Mouse (Mus musculus) limb, embryonic 14.5 days (tissue): ENCODE measurements around the gene E130309D02Rik. TPM values are rescaled to one million over a fixed set of nuclear protein-coding genes. Genes with fewer than 3 reads are reported as not detected.

Source experiments
- ATAC-seq: fragments of 200-750 bp; cut with Nextera tagmentation; 2 replicates; pipeline ENCODE4 v1.8.0; 2017; ENCODE audit warnings: low read depth, moderate number of reproducible peaks, moderate TSS enrichment; ENCODE audit not compliant: low FRiP score
- DNase-seq: peaks from one replicate; pipeline ENCODE4 v3.0.0-alpha.2; 2015; ENCODE audit warnings: low spot score
- H3K27ac ChIP-seq: fragments of 300-500 bp; sonication (generic); replicated peaks from 2 replicates; pipeline ENCODE4 v1.5.1; 2014; ENCODE audit warnings: low read depth, mild to moderate bottlenecking, low read length, moderate library complexity, mixed read lengths
- H3K27me3 ChIP-seq: fragments of 300-500 bp; sonication (generic); 2 replicates; pipeline ENCODE4 v1.6.1; 2014; ENCODE audit warnings: low read length, mixed read lengths; ENCODE audit not compliant: control insufficient read depth, insufficient read depth
- H3K36me3 ChIP-seq: fragments of 300-500 bp; sonication (generic); 2 replicates; pipeline ENCODE4 v1.6.1; 2014; ENCODE audit warnings: mild to moderate bottlenecking, low read length, moderate library complexity, mixed read lengths; ENCODE audit not compliant: control insufficient read depth, insufficient read depth
- H3K4me1 ChIP-seq: fragments of 300-500 bp; sonication (generic); 2 replicates; pipeline ENCODE4 v1.6.1; 2014; ENCODE audit warnings: antibody characterized with exemption, low read length, mixed read lengths; ENCODE audit not compliant: control insufficient read depth, insufficient read depth
- H3K4me2 ChIP-seq: fragments of 300-500 bp; sonication (generic); replicated peaks from 2 replicates; pipeline ENCODE4 v1.6.1; 2014; ENCODE audit warnings: low read depth, mild to moderate bottlenecking, low read length, moderate library complexity; ENCODE audit not compliant: severe bottlenecking
- H3K4me3 ChIP-seq: fragments of 300-500 bp; sonication (generic); replicated peaks from 2 replicates; pipeline ENCODE4 v1.5.1; 2014; ENCODE audit warnings: low read length
- H3K9ac ChIP-seq: fragments of 300-500 bp; sonication (generic); 2 replicates; pipeline ENCODE4 v1.6.1; 2014; ENCODE audit warnings: mild to moderate bottlenecking, low read depth, low read length, moderate library complexity; ENCODE audit not compliant: severe bottlenecking
- H3K9me3 ChIP-seq: fragments of 300-500 bp; sonication (generic); 2 replicates; pipeline ENCODE4 v1.6.1; 2016; ENCODE audit warnings: low read length; ENCODE audit not compliant: control insufficient read depth
- POLR2A ChIP-seq: fragments of 200-500 bp; IDR thresholded peaks from 2 replicates; pipeline ENCODE4 v1.8.0; 2012; ENCODE audit warnings: inconsistent platforms, mild to moderate bottlenecking, moderate library complexity, borderline replicate concordance; ENCODE audit not compliant: insufficient read depth, insufficient read length; ENCODE audit errors: extremely low read depth
- WGBS: fragments of 180-500 bp; shearing (Covaris S2); extraction: QIAGEN DNeasy Blood & Tissue Kit; methylation state at CpG from one replicate; pipeline ENCODE4 v1.1.7; 2014; 5-methylcytosine and 5-hydroxymethylcytosine counted together
- polyA plus RNA-seq, 2 experiments: library from polyadenylated mRNA; depleted of rRNA in 1 of 2; stranded (reverse) in 1 of 2; unstranded in 1 of 2; fragments of >200 nt; fragmentation: Nextera tagmentation in 1 of 2; extraction: Ambion mirVana in 1 of 2; gene quantifications; 2 replicates each; pipeline versions ENCODE4 v1.2.1 to v1.2.3; 2012 to 2014

E130309D02Rik gene
- polyA plus RNA-seq, 2 experiments, result 25.2 to 29.2 TPM

DNA sequence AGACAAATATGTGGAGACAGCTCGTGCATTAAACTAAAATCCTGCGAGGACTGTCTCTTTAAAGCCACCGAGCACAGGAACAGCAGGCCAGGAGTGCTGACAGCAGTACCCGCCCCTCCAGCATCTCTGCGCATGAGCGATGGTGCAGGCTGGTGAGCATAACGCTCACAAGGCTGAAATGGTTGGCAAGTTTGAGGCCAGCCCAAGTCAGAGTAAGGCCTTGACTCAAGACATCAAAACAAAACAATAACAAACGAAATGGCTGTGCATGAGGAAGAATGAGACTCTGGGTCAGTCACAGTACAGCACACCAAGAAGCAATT is 2.1 kb upstream of the E130309D02Rik start:
- TF ChIP-seq POLR2A, result no peak
- no peaks in the 10 kb centered on the region for H3K9me3 ChIP-seq
- peaks cover 64% of the 10 kb centered on the region for H3K36me3 ChIP-seq
- no peak overlapping the region for H3K4me2 ChIP-seq
- H3K27me3 ChIP-seq, result no peaks in the 10 kb centered on the region
- ATAC-seq, result no peak
- peaks cover 10% of the 10 kb centered on the region for H3K4me1 ChIP-seq
- 89% methylated on average over 8 of the region's 8 CpGs for WGBS
- no peak overlapping the region for H3K4me3 ChIP-seq
- no peak overlapping the region for H3K9ac ChIP-seq
- H3K27ac ChIP-seq, result no peak overlapping the region
- DNase-seq, result no peak

DNA sequence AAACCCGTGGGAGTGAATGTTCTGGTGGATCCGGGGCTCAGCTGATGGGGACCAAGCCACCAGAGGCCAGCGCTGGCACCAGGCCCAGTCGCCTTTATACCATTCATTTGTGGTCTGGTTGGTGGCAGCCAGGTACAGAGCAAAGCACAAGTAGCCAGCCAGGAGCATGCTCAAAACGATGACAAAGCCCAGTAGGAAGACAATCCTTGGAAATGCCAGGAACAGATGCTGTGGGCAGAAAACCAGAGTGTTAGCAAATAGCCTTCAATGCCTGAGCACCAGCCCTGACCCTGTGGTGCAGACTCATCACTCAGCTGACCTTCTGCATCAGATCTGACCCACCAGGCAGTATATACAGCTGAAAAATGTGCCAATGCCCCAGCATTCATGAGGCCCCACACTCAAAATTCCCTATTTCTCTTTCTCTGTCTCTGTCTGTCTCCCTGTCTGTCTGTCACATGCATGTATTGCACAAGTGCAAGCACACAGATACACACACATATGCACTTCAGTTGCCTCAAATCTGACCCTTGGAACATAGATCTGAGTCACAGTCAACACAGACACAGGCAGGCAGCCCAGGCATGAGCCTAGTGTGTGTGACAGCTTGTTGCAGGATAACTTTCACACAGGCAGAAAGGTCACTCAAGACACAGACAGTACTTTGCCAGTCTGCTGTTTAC is 1.6 kb upstream of the E130309D02Rik start:
- Histone ChIP-seq H3K4me3 (no peak overlapping the region), H3K4me2 (no peak overlapping the region), H3K9me3 (no peaks in the 10 kb centered on the region), H3K27me3 (no peaks in the 10 kb centered on the region), H3K36me3 (peaks cover 64% of the 10 kb centered on the region), H3K27ac (no peak overlapping the region), H3K9ac (no peak overlapping the region), H3K4me1 (peaks cover 10% of the 10 kb centered on the region)
- DNase-seq (no peak), ATAC-seq (no peak)
- no peak for TF ChIP-seq POLR2A
- WGBS, result 93% methylated on average over 5 of the region's 5 CpGs

DNA sequence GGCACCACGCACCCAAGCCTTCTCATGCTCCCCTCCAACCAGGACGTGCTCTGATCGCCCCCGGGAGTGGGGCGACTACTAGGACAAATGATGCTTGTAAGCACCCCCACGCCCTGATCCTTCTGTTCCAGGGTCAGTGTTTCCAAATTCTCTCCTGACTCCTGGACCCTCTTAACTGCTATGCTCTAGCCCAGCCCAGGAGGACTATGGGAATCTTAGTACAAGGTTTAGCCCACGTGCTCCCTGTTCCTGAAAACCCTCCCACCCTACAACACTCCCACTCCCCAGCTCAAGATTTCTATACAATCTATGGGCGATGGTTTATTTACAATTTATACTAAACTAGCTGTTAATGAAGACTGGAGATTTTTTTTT is 341 bp upstream of the E130309D02Rik start:
- ATAC-seq (peak; percentile 35; the same call in 1 of the 2 replicates), DNase-seq (no peak)
- no peak for TF ChIP-seq POLR2A
- 16% methylated on average over 8 of the region's 8 CpGs for WGBS
- Histone ChIP-seq H3K9ac (peak overlapping the region; percentile 93), H3K4me1 (peaks cover 10% of the 10 kb centered on the region), H3K4me2 (peak overlapping the region; percentile 52), H3K27me3 (no peaks in the 10 kb centered on the region), H3K9me3 (no peaks in the 10 kb centered on the region), H3K36me3 (peaks cover 67% of the 10 kb centered on the region), H3K27ac (no peak overlapping the region), H3K4me3 (peak overlapping the region; percentile 88)

DNA sequence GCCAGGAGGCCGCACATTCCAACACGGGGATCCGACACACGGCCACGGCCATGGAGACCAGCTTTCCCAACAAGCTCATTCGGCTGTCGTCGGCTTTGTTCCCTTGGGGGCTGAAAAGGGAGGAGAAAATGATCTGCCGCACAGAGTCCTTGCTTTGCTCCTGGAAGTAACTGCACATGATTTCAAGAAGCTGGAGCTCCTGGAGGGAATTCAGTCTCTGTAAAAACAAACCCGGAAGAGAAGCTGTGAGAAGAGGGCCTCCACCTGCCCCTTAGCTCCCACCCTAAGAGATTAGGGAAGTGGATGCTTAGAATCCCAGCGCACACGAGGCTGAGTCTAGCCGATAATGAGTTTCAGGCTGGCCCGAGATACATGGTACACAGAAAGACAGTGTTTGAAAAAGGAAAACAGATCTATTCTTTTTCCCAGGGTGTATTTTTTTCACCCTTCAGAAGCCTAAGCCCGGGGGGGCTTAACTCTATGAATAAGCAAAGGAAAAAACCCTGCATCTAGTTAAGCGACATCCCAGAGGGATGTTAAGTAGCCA is 904 bp downstream of the E130309D02Rik start:
- ATAC-seq, result no peak
- TF ChIP-seq POLR2A, result no peak
- Histone ChIP-seq H3K4me1 (peaks cover 10% of the 10 kb centered on the region), H3K27ac (peak overlapping the region; percentile 86; the same call in 1 of the 2 replicates), H3K27me3 (no peaks in the 10 kb centered on the region), H3K36me3 (peaks cover 67% of the 10 kb centered on the region), H3K4me2 (peak overlapping the region; percentile 52), H3K9me3 (no peaks in the 10 kb centered on the region), H3K9ac (peak overlapping the region; percentile 93), H3K4me3 (peak overlapping the region; percentile 88)
- 2% methylated on average over 16 of the region's 16 CpGs for WGBS
- DNase-seq, result no peak

DNA sequence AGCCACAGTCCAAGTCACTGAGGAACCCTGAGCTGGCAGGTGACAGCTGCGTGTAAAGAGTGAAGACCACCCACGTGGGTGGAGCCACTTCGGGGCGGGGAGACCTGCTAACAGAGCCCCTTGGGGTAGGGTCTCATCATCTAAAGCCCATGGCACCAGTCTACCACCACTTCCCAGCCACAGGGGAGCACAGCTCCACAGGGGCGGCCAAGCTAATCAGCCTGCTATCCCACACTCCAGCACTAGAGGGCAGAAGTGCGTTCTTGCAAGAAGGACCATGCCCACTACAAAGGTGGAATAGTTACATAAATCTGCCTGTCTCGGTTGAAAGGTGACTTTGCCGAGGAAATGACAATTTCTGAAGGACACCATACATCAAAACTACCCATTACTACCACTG is 3.3 kb downstream of the E130309D02Rik start:
- Histone ChIP-seq H3K4me2 (no peak overlapping the region), H3K27me3 (no peaks in the 10 kb centered on the region), H3K9me3 (no peaks in the 10 kb centered on the region), H3K4me3 (no peak overlapping the region), H3K27ac (no peak overlapping the region), H3K36me3 (peaks cover 68% of the 10 kb centered on the region), H3K4me1 (peaks cover 10% of the 10 kb centered on the region), H3K9ac (no peak overlapping the region)
- TF ChIP-seq POLR2A, result no peak
- WGBS, result 72% methylated on average over 8 of the region's 8 CpGs
- ATAC-seq (no peak), DNase-seq (peak; percentile 44)
